Mouse (Mus musculus) hindbrain, embryonic 12.5 days (tissue): ENCODE data around the gene Spata16. TPM values are rescaled to one million over a fixed set of nuclear protein-coding genes. Genes with fewer than 3 reads are reported as not detected.

ENCODE experiments used
- ATAC-seq: fragments of 200-750 bp; cut with Nextera tagmentation; 2 replicates; pipeline ENCODE4 v1.8.0; 2017; ENCODE audit warnings: moderate TSS enrichment; ENCODE audit not compliant: low FRiP score
- H3K27ac ChIP-seq: fragments of 300-500 bp; sonication (generic); 2 replicates; pipeline ENCODE4 v1.5.1; 2016; ENCODE audit warnings: mild to moderate bottlenecking
- H3K27me3 ChIP-seq: fragments of 300-500 bp; sonication (generic); 2 replicates; pipeline ENCODE4 v1.6.1; 2016; ENCODE audit warnings: mild to moderate bottlenecking
- H3K36me3 ChIP-seq: fragments of 300-500 bp; sonication (generic); 2 replicates; pipeline ENCODE4 v1.6.1; 2016; ENCODE audit warnings: mild to moderate bottlenecking
- H3K4me1 ChIP-seq: fragments of 300-500 bp; sonication (generic); 2 replicates; pipeline ENCODE4 v1.6.1; 2016
- H3K4me2 ChIP-seq: fragments of 300-500 bp; sonication (generic); replicated peaks from 2 replicates; pipeline ENCODE4 v1.6.1; 2016; ENCODE audit warnings: mild to moderate bottlenecking
- H3K4me3 ChIP-seq: fragments of 300-500 bp; sonication (generic); 2 replicates; pipeline ENCODE4 v1.5.1; 2016; ENCODE audit warnings: mild to moderate bottlenecking
- H3K9ac ChIP-seq: fragments of 300-500 bp; sonication (generic); 2 replicates; pipeline ENCODE4 v1.6.1; 2016; ENCODE audit warnings: mild to moderate bottlenecking, moderate library complexity
- H3K9me3 ChIP-seq: fragments of 300-500 bp; sonication (generic); replicated peaks from 2 replicates; pipeline ENCODE4 v1.6.1; 2016; ENCODE audit warnings: mild to moderate bottlenecking
- WGBS: fragments of 180-500 bp; shearing (Covaris S2); methylation state at CpG from one replicate; pipeline ENCODE4 v1.1.7; 2016; 5-methylcytosine and 5-hydroxymethylcytosine counted together
- polyA plus RNA-seq: library from polyadenylated mRNA; unstranded; fragments of >200 nt; fragmentation: Nextera tagmentation; extraction: Ambion mirVana; gene quantifications from 2 replicates; pipeline ENCODE4 v1.2.1, GENCODE M21; 2016

The Spata16 gene
- polyA plus RNA-seq, 1 experiment from 2014 or later = not detected

GRCm38 (mm10) chr3:26835051-26835755 is 197.8 kb downstream of the Spata16 start:
- Histone ChIP-seq H3K36me3 (no peaks in the 10 kb centered on the region), H3K27ac (peak overlapping the region; percentile 44; the same call in 1 of the 2 replicates), H3K9me3 (no peaks in the 10 kb centered on the region), H3K9ac (no peak overlapping the region), H3K4me1 (peaks cover 16% of the 10 kb centered on the region), H3K27me3 (no peaks in the 10 kb centered on the region), H3K4me3 (no peak overlapping the region), H3K4me2 (no peak overlapping the region)
- 71% methylated on average over 17 of the region's 17 CpGs for WGBS
- peak; percentile 63 for ATAC-seq

- no peak for ATAC-seq
- WGBS = 86% methylated on average over 3 of the region's 3 CpGs
- H3K27me3 ChIP-seq = no peaks in the 10 kb centered on the region
These were observed 207.6 kb downstream of the Spata16 start for GRCm38 (mm10) chr3:26845041-26845440.

GRCm38 (mm10) chr3:26847935-26848334 is 210.5 kb downstream of the Spata16 start:
- Histone ChIP-seq H3K9me3 (no peaks in the 10 kb centered on the region), H3K4me1 (peaks cover 8% of the 10 kb centered on the region), H3K27me3 (no peaks in the 10 kb centered on the region), H3K9ac (no peak overlapping the region), H3K36me3 (no peaks in the 10 kb centered on the region), H3K4me3 (no peak overlapping the region), H3K27ac (no peak overlapping the region), H3K4me2 (no peak overlapping the region)
- 88% methylated on average over 5 of the region's 5 CpGs for WGBS
- no peak for ATAC-seq

More at GRCm38 (mm10) chr3:26845041-26845440, 207.6 kb downstream of the Spata16 start:
- Histone ChIP-seq H3K9ac (no peak overlapping the region), H3K4me3 (no peak overlapping the region), H3K27ac (no peak overlapping the region), H3K4me1 (no peaks in the 10 kb centered on the region), H3K9me3 (no peaks in the 10 kb centered on the region), H3K36me3 (no peaks in the 10 kb centered on the region), H3K4me2 (no peak overlapping the region)

- Histone ChIP-seq H3K4me2 (no peak overlapping the region), H3K4me3 (no peak overlapping the region)
- ATAC-seq = no peak
These were observed 212.8 kb downstream of the Spata16 start for GRCm38 (mm10) chr3:26850207-26850606.

GRCm38 (mm10) chr3:26850691-26851563 is 213.5 kb downstream of the Spata16 start:
- H3K27ac ChIP-seq = peak overlapping the region; percentile 24; the same call in 1 of the 2 replicates

More at GRCm38 (mm10) chr3:26850207-26850606, 212.8 kb downstream of the Spata16 start:
- no peaks in the 10 kb centered on the region for H3K36me3 ChIP-seq
- H3K27ac ChIP-seq = 0 out of 2 replicates have a peak overlapping the region, but pooled peaks have one; percentile 30
- peaks cover 8% of the 10 kb centered on the region for H3K4me1 ChIP-seq
- H3K9me3 ChIP-seq = no peaks in the 10 kb centered on the region
- H3K27me3 ChIP-seq = no peaks in the 10 kb centered on the region
- H3K9ac ChIP-seq = no peak overlapping the region

GRCm38 (mm10) chr3:26853557-26853956 is 216.1 kb downstream of the Spata16 start:
- no peaks in the 10 kb centered on the region for H3K9me3 ChIP-seq
- no peak for ATAC-seq
- WGBS = 91% methylated on average over 5 of the region's 5 CpGs

More at GRCm38 (mm10) chr3:26850691-26851563, 213.5 kb downstream of the Spata16 start:
- Histone ChIP-seq H3K9ac (no peak overlapping the region), H3K4me2 (no peak overlapping the region), H3K27me3 (no peaks in the 10 kb centered on the region), H3K4me1 (peaks cover 8% of the 10 kb centered on the region), H3K4me3 (no peak overlapping the region), H3K9me3 (no peaks in the 10 kb centered on the region), H3K36me3 (no peaks in the 10 kb centered on the region)
- peak; percentile 75 for ATAC-seq
- WGBS = 37% methylated on average over 9 of the region's 9 CpGs

GRCm38 (mm10) chr3:26874706-26875105 is 237.3 kb downstream of the Spata16 start:
- no peak overlapping the region for H3K4me3 ChIP-seq
- no peaks in the 10 kb centered on the region for H3K36me3 ChIP-seq
- H3K9me3 ChIP-seq = no peaks in the 10 kb centered on the region
- H3K9ac ChIP-seq = no peak overlapping the region
- no peaks in the 10 kb centered on the region for H3K4me1 ChIP-seq
- 80% methylated on average over 2 of the region's 2 CpGs for WGBS
- H3K4me2 ChIP-seq = no peak overlapping the region
- H3K27me3 ChIP-seq = no peaks in the 10 kb centered on the region
- ATAC-seq = no peak
- no peak overlapping the region for H3K27ac ChIP-seq

More at GRCm38 (mm10) chr3:26853557-26853956, 216.1 kb downstream of the Spata16 start:
- Histone ChIP-seq H3K27ac (no peak overlapping the region), H3K4me3 (no peak overlapping the region), H3K36me3 (no peaks in the 10 kb centered on the region), H3K4me2 (no peak overlapping the region), H3K4me1 (peaks cover 8% of the 10 kb centered on the region), H3K9ac (no peak overlapping the region), H3K27me3 (no peaks in the 10 kb centered on the region)

GRCm38 (mm10) chr3:26877291-26877690 is 239.9 kb downstream of the Spata16 start:
- no peak overlapping the region for H3K9ac ChIP-seq
- no peak overlapping the region for H3K27ac ChIP-seq
- H3K9me3 ChIP-seq = no peaks in the 10 kb centered on the region
- no peaks in the 10 kb centered on the region for H3K36me3 ChIP-seq
- 48% methylated on average over 2 of the region's 2 CpGs for WGBS
- no peaks in the 10 kb centered on the region for H3K27me3 ChIP-seq
- no peak overlapping the region for H3K4me2 ChIP-seq
- ATAC-seq = no peak
- no peak overlapping the region for H3K4me3 ChIP-seq
- no peaks in the 10 kb centered on the region for H3K4me1 ChIP-seq

- Histone ChIP-seq H3K4me1 (no peaks in the 10 kb centered on the region; the same call in none of the 2 replicates), H3K4me3 (no peak overlapping the region), H3K9ac (no peak overlapping the region), H3K4me2 (no peak overlapping the region), H3K36me3 (no peaks in the 10 kb centered on the region), H3K27ac (no peak overlapping the region), H3K9me3 (no peaks in the 10 kb centered on the region), H3K27me3 (no peaks in the 10 kb centered on the region)
- WGBS = 82% methylated on average over 1 of the region's 1 CpGs
- no peak for ATAC-seq
These were observed 279.2 kb downstream of the Spata16 start for GRCm38 (mm10) chr3:26916607-26917006.

- no peak for ATAC-seq
- no peaks in the 10 kb centered on the region for H3K27me3 ChIP-seq
- no peaks in the 10 kb centered on the region; the same call in none of the 2 replicates for H3K4me1 ChIP-seq
- no peak overlapping the region for H3K4me3 ChIP-seq
- no peak overlapping the region for H3K9ac ChIP-seq
- no peak overlapping the region for H3K27ac ChIP-seq
- H3K9me3 ChIP-seq = no peaks in the 10 kb centered on the region
- H3K36me3 ChIP-seq = no peaks in the 10 kb centered on the region
- WGBS = 30% methylated on average over 7 of the region's 7 CpGs
- H3K4me2 ChIP-seq = no peak overlapping the region
These were observed 283.6 kb downstream of the Spata16 start for GRCm38 (mm10) chr3:26920986-26921385.

GRCm38 (mm10) chr3:26921576-26921975 is 284.2 kb downstream of the Spata16 start:
- no peak overlapping the region for H3K9ac ChIP-seq
- H3K4me2 ChIP-seq = no peak overlapping the region
- WGBS = 88% methylated on average over 2 of the region's 2 CpGs
- no peaks in the 10 kb centered on the region for H3K36me3 ChIP-seq
- H3K27me3 ChIP-seq = no peaks in the 10 kb centered on the region
- H3K4me3 ChIP-seq = no peak overlapping the region
- H3K9me3 ChIP-seq = no peaks in the 10 kb centered on the region
- ATAC-seq = no peak
- no peaks in the 10 kb centered on the region; the same call in none of the 2 replicates for H3K4me1 ChIP-seq
- no peak overlapping the region for H3K27ac ChIP-seq

- Histone ChIP-seq H3K4me2 (no peak overlapping the region), H3K27ac (no peak overlapping the region), H3K4me3 (no peak overlapping the region), H3K9ac (no peak overlapping the region), H3K27me3 (no peaks in the 10 kb centered on the region), H3K9me3 (no peaks in the 10 kb centered on the region), H3K36me3 (no peaks in the 10 kb centered on the region), H3K4me1 (no peaks in the 10 kb centered on the region; the same call in none of the 2 replicates)
- 82% methylated on average over 5 of the region's 5 CpGs for WGBS
- no peak for ATAC-seq
These were observed 286.0 kb downstream of the Spata16 start for GRCm38 (mm10) chr3:26923391-26923790.
